Mouse (Mus musculus) bone marrow macrophage, adult 2 months (primary cell): Measurements from ENCODE around the gene Chrm3.

Experiments used
- CTCF ChIP-seq: IDR thresholded peaks from 2 replicates; pipeline ENCODE4 v1.5.1; 2012; ENCODE audit warnings: low read depth, mild to moderate bottlenecking, low read length, moderate library complexity
- POLR2A ChIP-seq: IDR thresholded peaks from 2 replicates; pipeline ENCODE4 v1.6.1; 2012; ENCODE audit warnings: mild to moderate bottlenecking, low read depth, low read length, borderline replicate concordance

- TF ChIP-seq CTCF (no peak), POLR2A (no peak)
Observed at GRCm38 (mm10) chr13:10138878-10139277, 221.8 kb downstream of the Chrm3 start.
